Mouse (Mus musculus) stomach, embryonic 15.5 days (tissue): ENCODE measurements around the gene Rab3a. TPM values are rescaled to one million over a fixed set of nuclear protein-coding genes. Genes with fewer than 3 reads are reported as not detected.

Experiments used
- ATAC-seq: fragments of 200-750 bp; cut with Nextera tagmentation; 2 replicates; pipeline ENCODE4 v1.8.0; 2017; ENCODE audit warnings: low read depth, moderate number of reproducible peaks, moderate TSS enrichment; ENCODE audit not compliant: insufficient read depth, low FRiP score
- H3K27ac ChIP-seq: fragments of 300-500 bp; sonication (generic); 2 replicates; pipeline ENCODE4 v1.5.1; 2015; ENCODE audit warnings: mild to moderate bottlenecking, inconsistent platforms
- H3K27me3 ChIP-seq: fragments of 300-500 bp; sonication (generic); replicated peaks from 2 replicates; pipeline ENCODE4 v1.6.1; 2015; ENCODE audit warnings: inconsistent platforms
- H3K36me3 ChIP-seq: fragments of 300-500 bp; sonication (generic); 2 replicates; pipeline ENCODE4 v1.6.1; 2015; ENCODE audit warnings: inconsistent platforms
- H3K4me1 ChIP-seq: fragments of 300-500 bp; sonication (generic); 2 replicates; pipeline ENCODE4 v1.6.1; 2015; ENCODE audit warnings: inconsistent platforms
- H3K4me2 ChIP-seq: fragments of 300-500 bp; sonication (generic); 2 replicates; pipeline ENCODE4 v1.6.1; 2015; ENCODE audit warnings: mild to moderate bottlenecking, inconsistent platforms
- H3K4me3 ChIP-seq: fragments of 300-500 bp; sonication (generic); replicated peaks from 2 replicates; pipeline ENCODE4 v1.5.1; 2015; ENCODE audit warnings: inconsistent platforms
- H3K9ac ChIP-seq: fragments of 300-500 bp; sonication (generic); 2 replicates; pipeline ENCODE4 v1.6.1; 2015; ENCODE audit warnings: inconsistent platforms
- H3K9me3 ChIP-seq: fragments of 300-500 bp; sonication (generic); 2 replicates; pipeline ENCODE4 v1.6.1; 2016; ENCODE audit warnings: inconsistent platforms
- WGBS: fragments of 180-500 bp; shearing (Covaris S2); methylation state at CpG from one replicate; pipeline ENCODE4 v1.1.7; 2015; 5-methylcytosine and 5-hydroxymethylcytosine counted together
- polyA plus RNA-seq: library from polyadenylated mRNA; unstranded; fragments of >200 nt; fragmentation: Nextera tagmentation; extraction: Ambion mirVana; gene quantifications from 2 replicates; pipeline ENCODE4 v1.2.1, GENCODE M21; 2015

Rab3a gene
- 20.9 and 24.0 TPM in 2 replicates for polyA plus RNA-seq

DNA sequence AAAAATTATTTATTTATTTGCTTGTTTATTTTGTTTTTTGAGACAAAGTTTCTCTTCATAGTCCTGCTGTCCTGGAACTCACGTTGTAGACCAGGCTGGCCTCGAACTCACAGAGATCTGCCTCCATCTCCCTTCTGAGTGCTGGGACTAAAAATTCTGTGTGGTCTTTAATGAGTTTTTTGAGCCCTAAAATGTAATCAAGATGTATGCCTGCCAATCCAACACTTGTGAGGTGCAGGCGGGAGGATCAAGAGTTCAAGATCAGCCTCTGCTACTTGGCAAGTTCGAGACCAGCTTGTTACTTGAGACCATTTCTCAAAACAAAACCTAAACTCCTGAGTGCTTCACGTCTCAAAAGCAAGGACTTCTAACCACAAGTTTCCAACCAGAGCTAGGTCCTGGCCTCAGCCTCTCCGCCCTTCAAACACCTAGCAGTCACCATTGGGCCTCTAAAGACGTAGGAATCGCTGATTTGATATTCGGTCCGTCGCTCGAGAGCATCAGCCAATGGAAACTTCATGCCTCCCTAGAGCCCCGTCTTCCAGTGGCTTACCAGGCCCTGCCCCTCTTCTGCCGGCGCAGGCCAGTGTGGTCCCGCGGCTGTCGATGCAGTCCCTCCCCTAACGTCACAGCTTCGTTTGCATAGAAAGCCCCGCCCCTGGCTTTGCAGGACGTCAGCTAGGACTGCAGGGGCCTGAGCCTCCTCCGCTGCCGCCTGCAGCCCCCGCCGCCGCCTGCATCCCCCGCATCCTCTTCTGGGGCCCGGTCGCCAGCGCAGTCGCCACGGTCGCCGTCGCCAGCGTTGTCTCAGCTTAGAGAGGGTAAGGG lies at the start of gene Rab3a:
Rab3a (plus strand) TSS at position 637 of the 828 bp plus-strand sequence.
- ATAC-seq: peak; percentile 98
- Histone ChIP-seq H3K4me1 (peaks cover 29% of the 10 kb centered on the region), H3K4me3 (peak within 1 kb of the TSS; percentile 85), H3K36me3 (peaks cover 13% of the 10 kb centered on the region; the same call in 1 of the 2 replicates), H3K9me3 (no peaks in the 10 kb centered on the region), H3K9ac (peak within 1 kb of the TSS; percentile 80), H3K27me3 (no peaks in the 10 kb centered on the region), H3K27ac (peak within 1 kb of the TSS; percentile 80), H3K4me2 (peak within 1 kb of the TSS; percentile 97)
- WGBS: 8% methylated on average over 37 of the region's 37 CpGs

- 88% methylated on average over 14 of the region's 14 CpGs for WGBS
- Histone ChIP-seq H3K4me1 (no peaks in the 10 kb centered on the region), H3K4me3 (no peak overlapping the region)
Observed at GRCm38 (mm10) chr8:70708281-70708680, 46.2 kb upstream of the Rab3a start.

DNA sequence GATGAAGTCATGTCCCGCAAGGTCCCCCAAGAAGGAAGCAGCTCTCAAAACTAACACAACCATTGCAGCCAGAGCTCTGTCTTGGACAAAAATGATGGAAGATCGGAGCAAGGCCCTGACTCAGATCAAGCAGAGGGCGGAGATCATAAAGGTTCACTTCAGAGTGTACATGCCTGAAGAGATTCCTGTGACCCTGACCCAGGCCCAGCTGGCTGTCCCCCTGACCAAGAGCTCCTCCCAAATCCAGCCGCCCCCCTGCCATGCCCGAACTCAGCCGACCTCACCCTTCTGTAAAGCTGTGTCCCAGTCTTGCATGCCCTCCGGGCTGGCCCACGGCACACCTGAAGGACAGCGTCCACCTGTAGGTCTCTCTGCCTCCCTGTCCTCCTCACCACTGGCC lies 44.7 kb upstream of the Rab3a start:
- no peak overlapping the region for H3K4me2 ChIP-seq
- no peak for ATAC-seq

More at GRCm38 (mm10) chr8:70708281-70708680, 46.2 kb upstream of the Rab3a start:
- Histone ChIP-seq H3K36me3 (no peaks in the 10 kb centered on the region), H3K4me2 (no peak overlapping the region), H3K9me3 (no peaks in the 10 kb centered on the region), H3K27me3 (no peaks in the 10 kb centered on the region), H3K27ac (no peak overlapping the region), H3K9ac (no peak overlapping the region)
- no peak for ATAC-seq

DNA sequence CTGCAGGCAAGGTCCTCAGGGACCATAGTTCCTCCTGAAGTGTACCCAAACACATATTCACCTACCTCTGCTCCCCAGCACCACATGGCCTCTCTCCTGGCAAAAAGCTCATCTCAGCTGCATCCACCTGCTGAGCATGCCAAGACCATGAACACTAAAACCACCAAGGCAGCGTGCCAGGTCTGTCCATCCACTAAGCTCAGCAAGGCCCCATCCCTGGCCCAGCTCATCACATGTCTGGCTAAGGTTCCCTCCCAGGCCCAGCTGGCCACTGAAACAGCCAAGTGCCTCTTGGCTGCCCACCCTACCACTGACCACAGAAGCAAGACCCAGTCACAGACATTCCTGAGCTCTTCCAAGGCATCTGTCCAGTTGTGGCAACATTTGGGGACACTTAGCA lies 44.2 kb upstream of the Rab3a start:
- no peak overlapping the region for H3K9ac ChIP-seq
- no peaks in the 10 kb centered on the region for H3K27me3 ChIP-seq
- H3K4me2 ChIP-seq: no peak overlapping the region
- H3K4me3 ChIP-seq: no peak overlapping the region
- no peaks in the 10 kb centered on the region for H3K9me3 ChIP-seq
- WGBS: 87% methylated on average over 1 of the region's 1 CpGs
- no peak for ATAC-seq
- H3K36me3 ChIP-seq: no peaks in the 10 kb centered on the region
- H3K4me1 ChIP-seq: no peaks in the 10 kb centered on the region
- H3K27ac ChIP-seq: no peak overlapping the region

More for the DNA sequence above, 44.7 kb upstream of the Rab3a start:
- Histone ChIP-seq H3K27ac (no peak overlapping the region), H3K4me3 (no peak overlapping the region), H3K27me3 (no peaks in the 10 kb centered on the region), H3K4me1 (no peaks in the 10 kb centered on the region), H3K9me3 (no peaks in the 10 kb centered on the region), H3K9ac (no peak overlapping the region), H3K36me3 (no peaks in the 10 kb centered on the region)
- WGBS: 85% methylated on average over 9 of the region's 9 CpGs

- Histone ChIP-seq H3K4me1 (no peaks in the 10 kb centered on the region), H3K36me3 (no peaks in the 10 kb centered on the region), H3K27me3 (no peaks in the 10 kb centered on the region), H3K4me2 (no peak overlapping the region), H3K4me3 (no peak overlapping the region), H3K9me3 (no peaks in the 10 kb centered on the region), H3K9ac (no peak overlapping the region), H3K27ac (no peak overlapping the region)
- no peak for ATAC-seq
- 88% methylated on average over 11 of the region's 11 CpGs for WGBS
Observed at GRCm38 (mm10) chr8:70711041-70711440, 43.4 kb upstream of the Rab3a start.

DNA sequence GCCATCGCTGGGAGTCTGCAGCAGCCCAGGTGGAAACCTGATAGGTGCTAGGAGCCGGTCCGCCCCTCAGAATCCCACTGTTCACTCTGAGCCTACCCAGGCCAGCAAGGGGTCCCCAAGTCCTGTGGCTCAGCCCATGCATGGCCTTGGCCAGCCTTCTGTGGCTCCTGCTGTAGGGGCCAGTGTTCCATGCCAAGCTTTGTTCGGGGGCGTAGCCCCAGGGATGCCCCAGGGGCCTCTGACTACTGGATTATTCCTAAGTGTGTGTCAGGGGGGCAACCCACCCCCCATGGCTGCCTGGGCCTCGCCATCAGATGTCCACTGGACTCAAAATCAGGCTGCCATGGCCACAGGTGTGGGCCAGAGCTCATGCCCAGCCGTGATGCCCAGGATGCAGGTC lies 40.5 kb upstream of the Rab3a start:
- Histone ChIP-seq H3K27me3 (0 out of 2 replicates have a peak, but pooled peaks cover 5% of the 10 kb centered on the region), H3K4me3 (no peak overlapping the region), H3K36me3 (no peaks in the 10 kb centered on the region), H3K4me2 (no peak overlapping the region), H3K9me3 (no peaks in the 10 kb centered on the region), H3K4me1 (no peaks in the 10 kb centered on the region), H3K9ac (no peak overlapping the region), H3K27ac (no peak overlapping the region)
- 76% methylated on average over 7 of the region's 7 CpGs for WGBS
- no peak for ATAC-seq

DNA sequence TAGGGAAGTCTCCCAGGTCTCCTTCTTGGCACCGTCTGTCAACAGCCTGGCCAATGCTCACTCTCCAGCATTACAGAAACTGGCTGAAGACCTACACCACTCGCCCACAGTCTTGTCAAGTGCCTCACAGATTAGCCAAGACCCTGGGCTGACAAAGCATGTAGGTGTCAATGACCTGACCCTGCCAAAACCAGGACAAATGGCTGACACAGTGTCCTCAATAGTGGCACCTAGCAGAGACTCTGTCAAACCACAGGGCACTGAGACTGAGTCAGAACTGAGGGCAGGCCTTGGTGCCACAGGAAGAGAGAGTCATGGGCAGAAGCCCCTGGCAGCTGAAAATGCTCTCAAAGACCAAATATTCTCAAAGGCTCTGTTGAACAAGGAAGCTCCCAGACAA lies 39.4 kb upstream of the Rab3a start:
- Histone ChIP-seq H3K9me3 (no peaks in the 10 kb centered on the region), H3K4me1 (no peaks in the 10 kb centered on the region), H3K4me2 (no peak overlapping the region), H3K4me3 (no peak overlapping the region), H3K27ac (no peak overlapping the region), H3K9ac (no peak overlapping the region), H3K27me3 (0 out of 2 replicates have a peak, but pooled peaks cover 5% of the 10 kb centered on the region), H3K36me3 (no peaks in the 10 kb centered on the region)
- WGBS: 55% methylated on average over 2 of the region's 2 CpGs
- ATAC-seq: no peak

- Histone ChIP-seq H3K9ac (no peak overlapping the region), H3K4me3 (no peak overlapping the region), H3K36me3 (no peaks in the 10 kb centered on the region), H3K9me3 (no peaks in the 10 kb centered on the region), H3K4me2 (no peak overlapping the region), H3K27me3 (0 out of 2 replicates have a peak, but pooled peaks cover 5% of the 10 kb centered on the region), H3K27ac (no peak overlapping the region), H3K4me1 (no peaks in the 10 kb centered on the region)
- 81% methylated on average over 40 of the region's 40 CpGs for WGBS
- no peak for ATAC-seq
Observed at GRCm38 (mm10) chr8:70716521-70717400, 37.7 kb upstream of the Rab3a start.

DNA sequence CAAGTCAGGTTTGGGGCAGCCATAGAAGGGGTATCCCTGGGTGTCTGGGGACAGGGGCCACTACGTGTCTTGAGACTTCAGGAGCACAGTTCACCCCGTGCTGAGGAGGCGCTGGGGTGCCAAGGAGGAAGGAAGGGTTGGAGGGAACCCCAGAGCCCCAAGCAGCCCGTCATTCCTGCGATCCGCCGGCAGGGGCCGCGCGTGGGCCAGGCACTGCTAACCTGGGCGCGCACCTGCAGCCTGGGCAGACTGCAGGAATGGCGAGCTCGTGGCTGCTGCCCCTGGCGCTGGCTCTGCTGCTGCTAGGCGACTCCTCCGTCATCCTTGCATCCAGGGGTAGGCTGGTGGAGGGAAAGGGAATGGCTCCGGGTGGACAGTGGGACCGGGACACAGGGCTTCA lies 36.2 kb upstream of the Rab3a start, which contains the start of gene Gm3336:
Gm3336 (plus strand) TSS at position 247 of the 400 bp plus-strand sequence.
- Histone ChIP-seq H3K36me3 (no peaks in the 10 kb centered on the region), H3K4me1 (no peaks in the 10 kb centered on the region), H3K9ac (no peak within 1 kb of the TSS), H3K4me2 (no peak within 1 kb of the TSS; the same call in 1 of the 2 replicates), H3K27me3 (0 out of 2 replicates have a peak, but pooled peaks cover 5% of the 10 kb centered on the region), H3K27ac (no peak within 1 kb of the TSS), H3K4me3 (no peak within 1 kb of the TSS), H3K9me3 (no peaks in the 10 kb centered on the region)
- peak; percentile 21; the same call in 1 of the 2 replicates for ATAC-seq
- WGBS: 3% methylated on average over 18 of the region's 19 CpGs

- Histone ChIP-seq H3K9ac (no peak overlapping the region), H3K4me2 (no peak overlapping the region), H3K27ac (no peak overlapping the region), H3K4me3 (no peak overlapping the region), H3K36me3 (no peaks in the 10 kb centered on the region), H3K4me1 (no peaks in the 10 kb centered on the region; the same call in 1 of the 2 replicates), H3K9me3 (no peaks in the 10 kb centered on the region), H3K27me3 (0 out of 2 replicates have a peak, but pooled peaks cover 5% of the 10 kb centered on the region)
- ATAC-seq: no peak
- WGBS: 48% methylated on average over 9 of the region's 9 CpGs
Observed at GRCm38 (mm10) chr8:70719796-70720270, 34.6 kb upstream of the Rab3a start.

DNA sequence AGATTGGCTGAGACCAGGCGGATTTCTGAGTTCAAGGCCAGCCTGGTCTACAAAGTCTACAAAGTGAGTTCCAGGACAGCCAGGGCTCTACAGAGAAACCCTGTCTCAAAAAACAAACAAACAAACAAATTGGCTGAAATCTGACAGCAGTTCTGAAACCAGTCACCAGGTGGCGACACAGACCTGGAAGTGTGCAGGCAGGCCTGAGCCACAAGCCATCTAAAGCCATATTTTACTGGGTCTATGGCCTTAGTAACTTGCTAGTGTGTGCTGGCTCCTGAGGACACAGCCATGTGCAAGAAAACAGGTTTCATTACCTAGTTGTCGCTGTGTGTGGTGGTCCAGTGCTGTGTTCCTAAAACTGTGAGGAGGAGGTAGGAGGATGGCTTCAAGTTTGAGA lies 33.7 kb upstream of the Rab3a start:
- no peak overlapping the region for H3K4me2 ChIP-seq
- 8% methylated on average over 3 of the region's 3 CpGs for WGBS
- H3K36me3 ChIP-seq: no peaks in the 10 kb centered on the region
- no peak overlapping the region for H3K9ac ChIP-seq
- ATAC-seq: no peak
- no peak overlapping the region for H3K27ac ChIP-seq
- 0 out of 2 replicates have a peak, but pooled peaks cover 5% of the 10 kb centered on the region for H3K27me3 ChIP-seq
- no peak overlapping the region for H3K4me3 ChIP-seq
- H3K4me1 ChIP-seq: no peaks in the 10 kb centered on the region; the same call in 1 of the 2 replicates
- no peaks in the 10 kb centered on the region for H3K9me3 ChIP-seq
